Comparison of ENCODE assay signal across 14 mouse cellular contexts in the genomic region with DNA sequence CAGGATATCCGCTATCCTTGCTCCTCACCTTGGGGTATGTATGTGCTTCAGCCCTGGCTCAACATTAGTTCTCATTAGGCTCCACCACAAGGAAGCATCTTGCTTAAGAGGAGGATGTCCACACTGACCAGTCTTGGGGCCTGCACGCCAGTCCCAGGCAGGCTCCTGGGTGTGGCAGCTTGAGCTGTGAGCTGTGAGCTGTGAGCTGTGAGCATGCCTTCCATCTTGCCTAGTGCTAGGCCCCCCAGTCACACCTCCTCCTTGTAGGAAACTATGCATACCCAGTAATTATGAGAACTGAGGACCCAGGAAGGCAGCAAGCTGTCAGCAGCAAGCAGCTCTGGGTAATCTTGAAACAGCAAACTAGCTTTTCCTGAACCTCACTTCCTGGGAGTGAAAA. TPM values are rescaled to one million over a fixed set of nuclear protein-coding genes. Genes with fewer than 3 reads are reported as not detected.
DNase-seq lines count a peak whose midpoint lies in the region; ATAC-seq and TF ChIP-seq lines count a peak whose summit lies in the region.
"Had no signal": no experiment of that assay in that cellular context is flagged by ENCODE, and none has a peak within 500 bp of the region (broad histone marks: within the 10 kb centered on the region; RNA-seq: fewer than 3 reads in every experiment).

No protein-coding gene starts in this region.

- ATAC-seq in hindbrain, embryonic 14.5 days (ENCODE audit: low FRiP score) = no peak

- H3K27ac ChIP-seq in hindbrain, embryonic 14.5 days = no peak overlapping the region
- H3K27ac ChIP-seq in hindbrain, embryonic 10.5 days = no peak overlapping the region
- no peak overlapping the region for H3K27ac ChIP-seq in cortical plate, adult 2 months (ENCODE audit: insufficient read depth, low read length)
- H3K27ac ChIP-seq: kidney, postnatal 0 days; limb, embryonic 12.5 days had no signal

- H3K36me3 ChIP-seq in hindbrain, embryonic 14.5 days (replicated peaks; ENCODE audit: control insufficient read depth, insufficient read depth) = no peaks in the 10 kb centered on the region
- no peaks in the 10 kb centered on the region for H3K36me3 ChIP-seq in hindbrain, embryonic 10.5 days
- H3K36me3 ChIP-seq: heart, embryonic 12.5 days; limb, embryonic 12.5 days had no signal

- no peaks in the 10 kb centered on the region for H3K9me3 ChIP-seq in hindbrain, embryonic 14.5 days (ENCODE audit: control insufficient read depth, low read length)
- no peaks in the 10 kb centered on the region for H3K9me3 ChIP-seq in hindbrain, embryonic 10.5 days
- H3K9me3 ChIP-seq: heart, embryonic 12.5 days; limb, embryonic 12.5 days had no signal

- DNase-seq in hindbrain, embryonic 14.5 days (ENCODE audit: low spot score) = no peak
- no peak for DNase-seq in hindbrain, embryonic 10.5 days (ENCODE audit: low spot score)
- DNase-seq in spleen, postnatal 4 days (ENCODE audit: low spot score in 2 of 2) = peak; percentile 22 to 61
- DNase-seq in spleen, postnatal 14 days (ENCODE audit: low spot score in 2 of 2) = no peak
- no peak for DNase-seq in right cerebral cortex, postnatal 25 days
- DNase-seq in kidney, adult 9 months = no peak
- DNase-seq: adrenal gland, postnatal 36 days; lung, postnatal 10 days; thymus, postnatal 36 days had no signal

- TF ChIP-seq POLR2A in cortical plate, adult 2 months (IDR thresholded peaks at IDR 0.05; ENCODE audit: extremely low read depth, insufficient read depth, low read length) = no peak

- H3K4me3 ChIP-seq in hindbrain, embryonic 14.5 days (replicated peaks; ENCODE audit: low read length) = no peak overlapping the region
- no peak overlapping the region for H3K4me3 ChIP-seq in hindbrain, embryonic 10.5 days
- H3K4me3 ChIP-seq in cortical plate, adult 2 months (ENCODE audit: insufficient read depth, low read length) = peak overlapping the region; percentile 61; the same call in 1 of the 2 replicates
- H3K4me3 ChIP-seq: erythroblast, embryonic 14.5 days; heart, embryonic 12.5 days; limb, embryonic 12.5 days had no signal

- WGBS in hindbrain, embryonic 14.5 days = 90% methylated on average over 2 of the region's 2 CpGs
- 83% methylated on average over 2 of the region's 2 CpGs for whole genome bisulfite sequencing in hindbrain, embryonic 10.5 days

- no peak for TF ChIP-seq CTCF in cortical plate, adult 2 months (IDR thresholded peaks at IDR 0.05; ENCODE audit: extremely low read depth, insufficient read depth, low read length)

- H3K4me1 ChIP-seq in hindbrain, embryonic 14.5 days (replicated peaks; ENCODE audit: control insufficient read depth, insufficient read depth, low read length) = peaks cover 3% of the 10 kb centered on the region
- H3K4me1 ChIP-seq in hindbrain, embryonic 10.5 days (replicated peaks) = peaks cover 14% of the 10 kb centered on the region
- peaks cover 3% of the 10 kb centered on the region; the same call in 1 of the 2 replicates for H3K4me1 ChIP-seq in cortical plate, adult 2 months (ENCODE audit: control insufficient read depth, insufficient read depth, low read length)

- H3K4me2 ChIP-seq in hindbrain, embryonic 14.5 days (replicated peaks) = peak overlapping the region; percentile 3; the same call in 1 of the 2 replicates
- H3K4me2 ChIP-seq: heart, embryonic 12.5 days; limb, embryonic 12.5 days had no signal

- no peak overlapping the region for H3K9ac ChIP-seq in hindbrain, embryonic 14.5 days
- H3K9ac ChIP-seq: heart, embryonic 12.5 days; limb, embryonic 12.5 days had no signal

- no peaks in the 10 kb centered on the region for H3K27me3 ChIP-seq in hindbrain, embryonic 14.5 days (ENCODE audit: control insufficient read depth, insufficient read depth, low read length)
- peaks cover 4% of the 10 kb centered on the region for H3K27me3 ChIP-seq in hindbrain, embryonic 10.5 days (ENCODE audit: insufficient read depth, poor library complexity, severe bottlenecking)

RNA-seq across cellular contexts. Expression of a gene that starts 2.6 kb away (rescaled TPM):
- polyA plus RNA-seq in hindbrain, embryonic 14.5 days (2014; fragmentation: Nextera tagmentation; extraction: Ambion mirVana) = 20.8 and 21.7 TPM in 2 replicates
- polyA plus RNA-seq in hindbrain, embryonic 10.5 days (2016; fragmentation: Nextera tagmentation; extraction: Ambion mirVana) = 2.7 and 3.2 TPM in 2 replicates
- polyA plus RNA-seq in cortical plate, adult 2 months (2012; rRNA removed) = 165 and 174 TPM in 2 replicates

RNA-seq across cellular contexts. Expression of a gene that starts 44.9 kb away (rescaled TPM):
- 1.3 and 1.6 TPM in 2 replicates for polyA plus RNA-seq in hindbrain, embryonic 14.5 days (2014; fragmentation: Nextera tagmentation; extraction: Ambion mirVana)
- 1.5 and 2.2 TPM in 2 replicates for polyA plus RNA-seq in hindbrain, embryonic 10.5 days (2016; fragmentation: Nextera tagmentation; extraction: Ambion mirVana)
- 0.61 and 0.78 TPM in 2 replicates for polyA plus RNA-seq in cortical plate, adult 2 months (2012; rRNA removed)

Comparison
In these comparisons a context has a peak if more than half of its experiments do, and no peak if none do; other contexts are left out.
1. DNase-seq: peak in spleen, postnatal 4 days (2 of 2); none in hindbrain, embryonic 14.5 days (single experiment), hindbrain, embryonic 10.5 days (single experiment), spleen, postnatal 14 days (0 of 2), right cerebral cortex, postnatal 25 days (single experiment) and kidney, adult 9 months (single experiment).